Mouse (Mus musculus): ENCODE data around the gene Serpina3k. TPM values are rescaled to one million over a fixed set of nuclear protein-coding genes. Genes with fewer than 3 reads are reported as not detected.

Gene Serpina3k
- not detected in 4 replicates for total RNA-seq (2023)

GRCm38 (mm10) chr12:104338226-104338625 lies at the start of gene Serpina3k, which contains the start of gene Serpina3m:
Gene Serpina3k, plus strand, starts transcription at chr12:104338486.
Gene Serpina3m, plus strand, starts transcription at chr12:104338486.

GRCm38 (mm10) chr12:104314253-104314652 lies 24.0 kb upstream of the Serpina3k start, which contains the start of gene Serpina3j:
Gene Serpina3j, plus strand, starts transcription at chr12:104314553.

Other genes starting within 250 kb of the Serpina3k start
- gene Serpina5, start 237.4 kb upstream of the Serpina3k start, total RNA-seq (2023), result not detected in 4 replicates
- gene Serpina3a, start 225.8 kb upstream of the Serpina3k start, total RNA-seq (2023), result not detected in 4 replicates
- gene Serpina3b, start 210.5 kb upstream of the Serpina3k start, total RNA-seq (2023), result not detected in 4 replicates
- not detected in 4 replicates for gene Serpina3c, start 184.6 kb upstream of the Serpina3k start, total RNA-seq (2023)
- 5.2 to 6.2 TPM (median 5.4 TPM) in 4 replicates for gene Serpina3f, start 123.9 kb upstream of the Serpina3k start, total RNA-seq (2023)
- gene Serpina3g, start 102.2 kb upstream of the Serpina3k start, total RNA-seq (2023), result 79.5 to 99.4 TPM (median 96.8 TPM) in 4 replicates
- 1.6 to 1.8 TPM in 2 of 4 replicates, not detected in the others for gene Serpina3i, start 75.4 kb upstream of the Serpina3k start, total RNA-seq (2023)
- not detected in 4 replicates for gene Serpina3j, start 23.9 kb upstream of the Serpina3k start, total RNA-seq (2023)
- gene Serpina3m, start within 50 bp of the Serpina3k start, total RNA-seq (2023), result not detected in 4 replicates
- 0.37 TPM in 1 of 4 replicates, not detected in the others for gene Serpina3n, start 68.2 kb downstream of the Serpina3k start, total RNA-seq (2023)
- gene Gsc, start 134.8 kb downstream of the Serpina3k start, total RNA-seq (2023), result not detected in 4 replicates

Measured in B cell, adult 62 days (primary cell).